12 mouse cellular contexts compared by ENCODE assay signal in the genomic region with DNA sequence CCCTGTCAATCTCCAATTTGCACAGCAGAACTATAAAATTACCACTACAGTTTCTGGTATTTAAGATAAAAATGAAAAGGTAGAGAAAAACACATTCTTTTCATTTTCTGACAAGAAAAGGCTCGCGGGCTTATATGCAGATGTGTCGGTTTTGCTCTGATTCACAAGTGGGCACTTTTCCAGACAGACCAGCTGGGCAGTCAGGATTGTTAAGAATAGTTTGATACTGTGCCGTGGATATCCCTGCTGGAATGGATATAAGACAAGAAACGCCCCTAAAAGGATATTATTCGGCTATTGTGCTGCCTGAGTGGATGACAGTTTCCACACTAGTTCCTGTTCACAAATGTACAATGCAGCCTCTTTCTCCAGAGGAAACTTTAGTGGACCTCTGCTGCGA.
DNase-seq lines count a peak whose midpoint lies in the region; ATAC-seq lines count a peak whose summit lies in the region.
"Had no signal": no experiment of that assay in that cellular context is flagged by ENCODE, and none has a peak within 500 bp of the region (broad histone marks: within the 10 kb centered on the region; RNA-seq: fewer than 3 reads in every experiment).

No protein-coding gene starts in this region.

- H3K4me2 ChIP-seq in heart, embryonic 15.5 days: no peak overlapping the region

- no peak overlapping the region for H3K9ac ChIP-seq in heart, embryonic 15.5 days
- H3K9ac ChIP-seq: liver, embryonic 14.5 days had no signal

- no peaks in the 10 kb centered on the region for H3K27me3 ChIP-seq in heart, embryonic 15.5 days

- no peaks in the 10 kb centered on the region for H3K36me3 ChIP-seq in heart, embryonic 15.5 days

- DNase-seq in heart, adult 11 months: no peak
- peak; percentile 10 for DNase-seq in left cerebral cortex, postnatal 4 days
- DNase-seq in left cerebral cortex, postnatal 36 days (ENCODE audit: low spot score in 2 of 2): no peak
- peak; percentile 60 for DNase-seq in brain, adult 2 months (ENCODE audit: low read depth, low spot score)
- DNase-seq in heart, postnatal 4 days: peak; percentile 40
- DNase-seq in thymus, postnatal 10 days (ENCODE audit: low spot score in 2 of 2): no peak
- DNase-seq: embryo, embryonic 11 days; layer of hippocampus, adult 9-11 months; right cerebral cortex, postnatal 4 days had no signal

- WGBS in heart, embryonic 15.5 days: 33% methylated on average over 7 of the region's 7 CpGs

- H3K9me3 ChIP-seq in heart, embryonic 15.5 days (replicated peaks): no peaks in the 10 kb centered on the region

- no peak overlapping the region for H3K4me3 ChIP-seq in heart, embryonic 15.5 days

- intact Hi-C loops in left cerebral cortex, postnatal 4 days (cut with DNase I): no loop called here
- intact Hi-C loops in left cerebral cortex, postnatal 36 days (cut with DNase I): no loop called here

- peaks cover 12% of the 10 kb centered on the region for H3K4me1 ChIP-seq in heart, embryonic 15.5 days (replicated peaks)

- peak overlapping the region; percentile 24 for H3K27ac ChIP-seq in heart, embryonic 15.5 days
- H3K27ac ChIP-seq: liver, embryonic 14.5 days had no signal

- no peak for ATAC-seq in heart, embryonic 15.5 days (replicated peaks; ENCODE audit: insufficient number of reproducible peaks, insufficient read depth, low FRiP score, low read depth)
- ATAC-seq in frontal cortex, adult (ENCODE audit: low TSS enrichment): no peak

Comparison
In these comparisons a context has a peak if more than half of its experiments do, and no peak if none do; other contexts are left out.
1. DNase-seq: peak in left cerebral cortex, postnatal 4 days (single experiment), brain, adult 2 months (single experiment) and heart, postnatal 4 days (single experiment); none in heart, adult 11 months (single experiment), left cerebral cortex, postnatal 36 days (0 of 2) and thymus, postnatal 10 days (0 of 2).